Mouse (Mus musculus): ENCODE results near the gene Gm2163. TPM values are rescaled to one million over a fixed set of nuclear protein-coding genes. Genes with fewer than 3 reads are reported as not detected.
"Not testable (repeated sequence)": the region's sequence is repeated elsewhere in the genome, so short reads cannot be mapped to it uniquely, and the experiment has no call there.

Gene Gm2163
- 0.08 and 0.24 TPM in 2 replicates for polyA plus RNA-seq (2014; fragmentation: Nextera tagmentation; extraction: Ambion mirVana)

DNA sequence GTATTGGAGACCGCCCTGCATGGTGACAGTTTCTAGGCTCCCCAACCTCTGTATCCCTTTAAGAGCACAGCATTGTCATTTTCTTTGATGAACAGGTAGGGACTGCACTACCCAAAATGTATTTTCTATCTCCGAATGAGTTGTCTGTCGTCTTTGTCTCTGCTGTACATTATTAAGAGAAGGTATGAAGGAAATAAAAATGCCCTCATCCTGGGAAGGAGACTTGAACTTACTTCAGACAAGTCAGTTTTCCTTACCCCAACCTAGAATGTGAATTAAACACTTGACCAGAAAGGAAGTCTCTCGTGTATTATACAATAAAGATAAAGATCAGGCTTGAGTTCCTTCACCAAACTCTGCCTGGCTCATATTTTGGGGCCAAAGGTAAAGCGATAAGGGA is at the start of gene Gm2163:
Gm2163 (plus strand) TSS at position 301 of the 400 bp plus-strand sequence.
- ATAC-seq (ENCODE audit: low read depth); H3K4me1 ChIP-seq (ENCODE audit: control insufficient read depth, insufficient read depth, low read length); DNase-seq (ENCODE audit: low spot score); H3K4me2 ChIP-seq (ENCODE audit: low read depth, low read length); H3K9ac ChIP-seq (ENCODE audit: low read depth, low read length); H3K27ac ChIP-seq (replicated peaks; ENCODE audit: low read depth, low read length); H3K27me3 ChIP-seq (replicated peaks; ENCODE audit: control insufficient read depth, insufficient read depth, low read length); H3K9me3 ChIP-seq (ENCODE audit: control insufficient read depth, low read length); H3K36me3 ChIP-seq (ENCODE audit: control insufficient read depth, insufficient read depth, low read length); H3K4me3 ChIP-seq (ENCODE audit: low read depth, low read length): not testable (repeated sequence)
- WGBS, result no CpG with 5 or more reads among the region's 5 CpGs

DNA sequence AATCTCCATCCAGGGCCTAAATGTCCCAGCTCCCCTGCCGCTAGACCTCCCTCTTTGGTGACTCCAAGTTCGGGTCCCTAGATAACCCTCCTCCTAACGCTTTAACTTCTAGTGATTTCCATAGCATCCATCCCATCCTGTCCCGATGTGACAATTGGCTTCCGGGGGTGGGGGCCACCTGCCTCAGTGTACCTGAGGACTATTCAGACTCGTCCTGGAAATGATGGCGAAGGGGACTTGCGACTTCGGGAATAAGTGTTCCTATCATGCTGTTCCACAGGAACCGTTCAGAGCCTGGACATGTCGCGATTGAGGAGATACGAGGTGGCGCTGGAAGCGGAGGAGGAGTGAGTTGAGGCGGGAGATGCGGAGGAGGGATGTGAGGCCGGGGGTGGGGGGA is 27.5 kb upstream of the Gm2163 start, which contains the start of gene Gm21586:
Gm21586 (plus strand) TSS at position 301 of the 400 bp plus-strand sequence.
- H3K9ac ChIP-seq (ENCODE audit: low read depth, low read length); H3K27me3 ChIP-seq (replicated peaks; ENCODE audit: control insufficient read depth, insufficient read depth, low read length); H3K36me3 ChIP-seq (ENCODE audit: control insufficient read depth, insufficient read depth, low read length); DNase-seq (ENCODE audit: low spot score); H3K4me1 ChIP-seq (ENCODE audit: control insufficient read depth, insufficient read depth, low read length); ATAC-seq (ENCODE audit: low read depth); H3K27ac ChIP-seq (replicated peaks; ENCODE audit: low read depth, low read length); H3K4me2 ChIP-seq (ENCODE audit: low read depth, low read length); H3K9me3 ChIP-seq (ENCODE audit: control insufficient read depth, low read length); H3K4me3 ChIP-seq (ENCODE audit: low read depth, low read length): not testable (repeated sequence)
- WGBS, result no CpG with 5 or more reads among the region's 18 CpGs

DNA sequence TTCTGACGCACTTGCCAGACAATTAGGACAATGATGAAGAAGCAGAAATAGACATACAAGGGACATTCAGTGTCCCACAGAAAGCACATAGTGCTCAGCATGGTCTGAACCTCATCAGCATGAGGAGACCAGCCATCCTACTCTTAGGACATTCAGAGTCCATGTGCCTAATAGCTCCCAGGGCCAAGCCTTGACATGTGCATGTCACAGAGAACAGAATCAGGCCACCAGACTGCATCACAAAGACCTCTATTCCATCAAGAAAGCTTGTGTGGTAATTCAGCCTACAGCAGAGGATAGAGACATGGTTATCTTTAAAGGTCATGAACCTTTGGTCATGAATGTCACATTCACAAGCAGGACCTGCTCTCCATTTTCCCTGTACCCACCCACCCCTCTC is 61.5 kb downstream of the Gm2163 start, which contains the start of gene Fam205a2:
Fam205a2 (minus strand) TSS at position 101 of the 400 bp plus-strand sequence.
- not testable (repeated sequence) for H3K4me3 ChIP-seq (ENCODE audit: low read depth, low read length); H3K9ac ChIP-seq (ENCODE audit: low read depth, low read length); H3K27ac ChIP-seq (replicated peaks; ENCODE audit: low read depth, low read length); H3K4me1 ChIP-seq (ENCODE audit: control insufficient read depth, insufficient read depth, low read length); DNase-seq (ENCODE audit: low spot score); H3K36me3 ChIP-seq (ENCODE audit: control insufficient read depth, insufficient read depth, low read length); H3K9me3 ChIP-seq (ENCODE audit: control insufficient read depth, low read length); H3K4me2 ChIP-seq (ENCODE audit: low read depth, low read length); H3K27me3 ChIP-seq (replicated peaks; ENCODE audit: control insufficient read depth, insufficient read depth, low read length); ATAC-seq (ENCODE audit: low read depth)
- no CpG with 5 or more reads among the region's 1 CpGs for whole genome bisulfite sequencing

DNA sequence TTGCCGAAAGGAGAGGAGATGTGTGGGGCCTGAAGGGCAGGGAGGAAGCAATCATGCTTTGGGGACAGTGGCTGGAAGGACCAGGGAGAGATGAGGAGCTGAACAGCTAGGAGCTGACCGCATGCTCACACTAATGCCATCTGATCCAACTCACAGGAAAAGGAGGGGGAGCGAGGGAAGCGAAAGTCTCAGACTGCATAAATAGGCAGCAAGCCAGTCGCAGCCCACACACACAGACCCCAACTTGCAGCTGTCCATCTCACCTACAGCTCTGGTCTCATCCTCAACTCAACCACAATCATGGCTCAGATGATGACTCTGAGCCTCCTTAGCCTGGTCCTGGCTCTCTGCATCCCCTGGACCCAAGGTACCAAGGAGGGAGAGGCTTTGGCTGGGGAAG is 145.3 kb downstream of the Gm2163 start, which contains the start of gene Gm10591:
Gm10591 (plus strand) TSS at position 301 of the 400 bp plus-strand sequence.
- H3K4me1 ChIP-seq (ENCODE audit: control insufficient read depth, insufficient read depth, low read length); DNase-seq (ENCODE audit: low spot score); H3K4me3 ChIP-seq (ENCODE audit: low read depth, low read length); H3K27ac ChIP-seq (replicated peaks; ENCODE audit: low read depth, low read length); H3K27me3 ChIP-seq (replicated peaks; ENCODE audit: control insufficient read depth, insufficient read depth, low read length); H3K36me3 ChIP-seq (ENCODE audit: control insufficient read depth, insufficient read depth, low read length); H3K9me3 ChIP-seq (ENCODE audit: control insufficient read depth, low read length); H3K9ac ChIP-seq (ENCODE audit: low read depth, low read length); ATAC-seq (ENCODE audit: low read depth); H3K4me2 ChIP-seq (ENCODE audit: low read depth, low read length): not testable (repeated sequence)
- no CpG with 5 or more reads among the region's 5 CpGs for WGBS

DNA sequence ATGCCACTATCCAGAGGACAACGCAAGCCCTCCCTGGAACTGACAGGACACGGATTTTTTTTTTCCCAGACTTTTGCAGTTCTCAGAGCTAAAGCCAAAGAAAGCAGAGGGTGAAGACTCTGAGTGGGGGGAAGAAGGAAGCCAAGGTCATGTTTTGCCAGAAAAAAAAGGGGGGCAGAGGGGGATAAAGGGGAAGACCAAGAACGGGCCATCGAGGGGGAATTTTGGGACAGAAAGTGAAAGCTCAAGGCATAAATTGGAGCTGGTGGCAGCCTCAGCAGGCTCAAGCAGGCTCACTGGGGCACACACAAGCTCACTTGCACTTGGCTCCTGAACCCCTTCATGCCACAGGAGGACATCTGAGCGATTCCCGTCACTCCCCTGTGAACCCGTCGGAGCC is 162.9 kb downstream of the Gm2163 start, which contains the start of gene Gm2564:
Gm2564 (plus strand) TSS at position 301 of the 400 bp plus-strand sequence.
- H3K9ac ChIP-seq (ENCODE audit: low read depth, low read length); H3K36me3 ChIP-seq (ENCODE audit: control insufficient read depth, insufficient read depth, low read length); ATAC-seq (ENCODE audit: low read depth); H3K27me3 ChIP-seq (replicated peaks; ENCODE audit: control insufficient read depth, insufficient read depth, low read length); H3K27ac ChIP-seq (replicated peaks; ENCODE audit: low read depth, low read length); DNase-seq (ENCODE audit: low spot score); H3K4me2 ChIP-seq (ENCODE audit: low read depth, low read length); H3K4me1 ChIP-seq (ENCODE audit: control insufficient read depth, insufficient read depth, low read length); H3K9me3 ChIP-seq (ENCODE audit: control insufficient read depth, low read length); H3K4me3 ChIP-seq (ENCODE audit: low read depth, low read length): not testable (repeated sequence)
- WGBS, result no CpG with 5 or more reads among the region's 8 CpGs

Other genes starting within 250 kb of the Gm2163 start
- not detected in 2 replicates for gene Gm10600, start 226.1 kb upstream of the Gm2163 start, polyA plus RNA-seq (2014; fragmentation: Nextera tagmentation; extraction: Ambion mirVana)
- gene Ccl21b, start 211.0 kb upstream of the Gm2163 start, polyA plus RNA-seq (2014; fragmentation: Nextera tagmentation; extraction: Ambion mirVana), result 2.3 TPM in 1 of 2 replicates, not detected in the other
- not detected in 2 replicates for gene Gm21953, start 172.5 kb upstream of the Gm2163 start, polyA plus RNA-seq (2014; fragmentation: Nextera tagmentation; extraction: Ambion mirVana)
- not detected in 2 replicates for gene Fam205a3, start 148.4 kb upstream of the Gm2163 start, polyA plus RNA-seq (2014; fragmentation: Nextera tagmentation; extraction: Ambion mirVana)
- gene Gm21586, start 27.4 kb upstream of the Gm2163 start, polyA plus RNA-seq (2014; fragmentation: Nextera tagmentation; extraction: Ambion mirVana), result not detected in 2 replicates
- not detected in 2 replicates for gene Fam205a2, start 61.4 kb downstream of the Gm2163 start, polyA plus RNA-seq (2014; fragmentation: Nextera tagmentation; extraction: Ambion mirVana)
- gene Gm10591, start 145.4 kb downstream of the Gm2163 start, polyA plus RNA-seq (2014; fragmentation: Nextera tagmentation; extraction: Ambion mirVana), result 2.3 TPM in 1 of 2 replicates, not detected in the other
- gene Gm2564, start 163.0 kb downstream of the Gm2163 start, polyA plus RNA-seq (2014; fragmentation: Nextera tagmentation; extraction: Ambion mirVana), result 0.46 and 0.60 TPM in 2 replicates
- gene Ccl27b, start 188.5 kb downstream of the Gm2163 start, polyA plus RNA-seq (2014; fragmentation: Nextera tagmentation; extraction: Ambion mirVana), result not detected in 2 replicates
- 0.17 and 0.21 TPM in 2 replicates for gene Il11ra2, start 195.1 kb downstream of the Gm2163 start, polyA plus RNA-seq (2014; fragmentation: Nextera tagmentation; extraction: Ambion mirVana)

Measured in embryonic facial prominence, embryonic 14.5 days (tissue).